Mouse (Mus musculus) G1E (cell line): Measurements from ENCODE around the gene Iqch. TPM values are rescaled to one million over a fixed set of nuclear protein-coding genes. Genes with fewer than 3 reads are reported as not detected.

ENCODE experiments used
- ATAC-seq: 2 replicates; pipeline ENCODE4 v1.8.0; 2016; ENCODE audit warnings: mild to moderate bottlenecking; ENCODE audit not compliant: insufficient number of reproducible peaks, poor library complexity, low FRiP score, severe bottlenecking; ENCODE audit errors: extremely low read depth
- DNase-seq: peaks from one replicate; pipeline ENCODE4 v3.0.0; 2012; ENCODE audit warnings: low spot score
- H3K27me3 ChIP-seq: 2 replicates; pipeline ENCODE4 v1.6.1; 2012; ENCODE audit warnings: mild to moderate bottlenecking, low read length, inconsistent platforms; ENCODE audit not compliant: insufficient read depth
- H3K36me3 ChIP-seq: replicated peaks from 2 replicates; pipeline ENCODE3; 2012; ENCODE audit warnings: mild to moderate bottlenecking, inconsistent platforms
- H3K4me1 ChIP-seq: 2 replicates; pipeline ENCODE4 v1.6.1; 2012; ENCODE audit warnings: low read depth, low read length, inconsistent platforms, mixed read lengths; ENCODE audit not compliant: insufficient read depth
- H3K4me3 ChIP-seq: 2 replicates; pipeline ENCODE4 v1.5.1; 2012; ENCODE audit warnings: low read depth, mild to moderate bottlenecking, inconsistent platforms, low read length, moderate library complexity, mixed read lengths
- H3K9me3 ChIP-seq: replicated peaks from 2 replicates; pipeline ENCODE4 v1.6.1; 2012; ENCODE audit warnings: inconsistent platforms
- CTCF ChIP-seq: IDR thresholded peaks from 2 replicates; pipeline ENCODE4 v1.5.1; 2012; ENCODE audit warnings: low read depth, low read length, inconsistent platforms, mixed read lengths
- GATA1 ChIP-seq: IDR thresholded peaks from 2 replicates; pipeline ENCODE4 v1.6.1; 2012; ENCODE audit warnings: borderline replicate concordance, low read length, inconsistent platforms, mixed read lengths
- GATA2 ChIP-seq: IDR thresholded peaks from 2 replicates; pipeline ENCODE4 v1.6.1; 2012; ENCODE audit warnings: low read depth, low read length, inconsistent platforms, borderline replicate concordance
- POLR2AphosphoS5 ChIP-seq: IDR thresholded peaks from 2 replicates; pipeline ENCODE4 v1.6.1; 2012; ENCODE audit warnings: low read depth, low read length, inconsistent platforms; ENCODE audit not compliant: insufficient replicate concordance
- TAL1 ChIP-seq: conservative IDR thresholded peaks from 2 replicates; pipeline ENCODE4 v1.6.1; 2012; ENCODE audit warnings: low read depth, low read length, inconsistent platforms, mixed read lengths
- polyA plus RNA-seq: library from polyadenylated mRNA; stranded (reverse); fragments of >175 nt; gene quantifications from 2 replicates; pipeline ENCODE4 v1.2.3, GENCODE M21; 2012
- total RNA-seq, 2 experiments: library from RNA; stranded (forward) in 1 of 2; stranded (reverse) in 1 of 2; fragments of 200-1000 nt in 1 of 2; fragments of >200 nt in 1 of 2; fragmentation: Nextera tagmentation in 1 of 2; gene quantifications; 2 replicates each; pipeline ENCODE4 v1.2.3; 2014 to 2017

The Iqch gene
- total and polyA plus RNA-seq, 3 experiments = 0.22 TPM; not detected in 2

- H3K4me1 ChIP-seq = peaks cover 28% of the 10 kb centered on the region
- H3K9me3 ChIP-seq = no peaks in the 10 kb centered on the region
- no peaks in the 10 kb centered on the region for H3K27me3 ChIP-seq
- no peak for ATAC-seq
- no peak for TF ChIP-seq GATA2
- TF ChIP-seq POLR2AphosphoS5 = no peak
- no peak for TF ChIP-seq GATA1
- TF ChIP-seq CTCF = no peak
- TF ChIP-seq TAL1 = no peak
- no peak overlapping the region for H3K4me3 ChIP-seq
- no peaks in the 10 kb centered on the region for H3K36me3 ChIP-seq
- DNase-seq = no peak
These were observed 219.5 kb downstream of the Iqch start for GRCm38 (mm10) chr9:63382761-63383160.

DNA sequence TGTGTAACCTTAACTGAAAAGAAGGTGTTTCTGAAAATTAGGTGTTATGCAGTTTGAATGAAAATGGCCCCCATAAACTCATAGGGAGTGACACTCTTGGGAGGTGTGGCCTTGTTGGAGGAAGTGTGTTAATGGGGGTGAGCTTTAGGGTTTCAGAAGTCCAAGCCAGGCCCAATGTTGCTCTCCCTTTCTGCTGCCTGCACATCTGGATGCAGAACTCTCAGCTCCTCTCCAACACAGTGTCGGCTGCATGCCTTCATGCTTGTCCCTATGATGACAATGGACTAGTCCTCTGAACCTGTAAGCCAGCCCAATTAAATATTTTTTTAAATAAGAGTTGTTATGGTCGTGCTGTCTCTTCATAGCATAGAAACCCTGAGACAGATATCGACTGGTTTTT lies 222.0 kb downstream of the Iqch start:
- Histone ChIP-seq H3K9me3 (no peaks in the 10 kb centered on the region), H3K27me3 (no peaks in the 10 kb centered on the region), H3K4me1 (peaks cover 46% of the 10 kb centered on the region), H3K4me3 (no peak overlapping the region), H3K36me3 (peaks cover 7% of the 10 kb centered on the region)
- DNase-seq (no peak), ATAC-seq (no peak)
- no peak for TF ChIP-seq POLR2AphosphoS5
- TF ChIP-seq GATA2 = no peak

DNA sequence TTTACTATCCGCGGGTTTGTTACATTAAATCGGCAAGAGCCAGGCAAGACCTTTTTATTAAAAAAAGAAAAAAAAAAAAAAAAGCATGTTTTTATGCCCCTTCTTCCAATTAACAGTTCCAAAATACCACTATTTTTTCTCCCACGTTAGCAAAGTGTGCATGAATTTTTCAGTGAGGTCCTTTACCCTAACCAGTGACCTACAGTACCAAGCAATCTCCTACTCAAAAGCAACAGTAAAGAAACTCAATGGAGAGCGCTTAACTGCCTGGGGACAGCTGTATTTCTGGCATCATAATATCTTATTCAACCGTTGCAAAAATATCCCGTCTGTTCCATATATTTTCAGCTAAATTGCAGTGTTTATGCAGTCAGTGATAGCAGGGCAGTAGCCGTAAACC lies 224.1 kb downstream of the Iqch start:
- DNase-seq = no peak
- Histone ChIP-seq H3K9me3 (no peaks in the 10 kb centered on the region), H3K4me3 (peak overlapping the region; percentile 82), H3K36me3 (peaks cover 29% of the 10 kb centered on the region), H3K4me1 (peaks cover 55% of the 10 kb centered on the region), H3K27me3 (no peaks in the 10 kb centered on the region)
- TF ChIP-seq POLR2AphosphoS5 (no peak), GATA2 (no peak), GATA1 (no peak), TAL1 (no peak), CTCF (no peak)
- no peak for ATAC-seq

- no peaks in the 10 kb centered on the region for H3K27me3 ChIP-seq
- peaks cover 32% of the 10 kb centered on the region for H3K36me3 ChIP-seq
- no peak for TF ChIP-seq CTCF
- no peak for TF ChIP-seq GATA1
- no peak for TF ChIP-seq POLR2AphosphoS5
- TF ChIP-seq GATA2 = no peak
- TF ChIP-seq TAL1 = no peak
- peak; percentile 85 for ATAC-seq
- peak within 1 kb of the TSS; percentile 82 for H3K4me3 ChIP-seq
- H3K4me1 ChIP-seq = peaks cover 56% of the 10 kb centered on the region
- no peaks in the 10 kb centered on the region for H3K9me3 ChIP-seq
- DNase-seq = peak; percentile 75
These were observed 224.8 kb downstream of the Iqch start, which contains the start of gene Map2k5 for GRCm38 (mm10) chr9:63377270-63378142. Gene Map2k5, minus strand, starts transcription at chr9:63377902.

- peaks cover 51% of the 10 kb centered on the region for H3K4me1 ChIP-seq
- H3K36me3 ChIP-seq = peaks cover 71% of the 10 kb centered on the region
- H3K9me3 ChIP-seq = no peaks in the 10 kb centered on the region
- ATAC-seq (no peak), DNase-seq (no peak)
- H3K4me3 ChIP-seq = no peak overlapping the region; the same call in 1 of the 2 replicates
- H3K27me3 ChIP-seq = no peaks in the 10 kb centered on the region
- TF ChIP-seq POLR2AphosphoS5 = no peak
- TF ChIP-seq TAL1 = 0 out of 2 replicates have a peak, but pooled peaks have one; percentile 22
These were observed 229.0 kb downstream of the Iqch start for GRCm38 (mm10) chr9:63373315-63373714.

DNA sequence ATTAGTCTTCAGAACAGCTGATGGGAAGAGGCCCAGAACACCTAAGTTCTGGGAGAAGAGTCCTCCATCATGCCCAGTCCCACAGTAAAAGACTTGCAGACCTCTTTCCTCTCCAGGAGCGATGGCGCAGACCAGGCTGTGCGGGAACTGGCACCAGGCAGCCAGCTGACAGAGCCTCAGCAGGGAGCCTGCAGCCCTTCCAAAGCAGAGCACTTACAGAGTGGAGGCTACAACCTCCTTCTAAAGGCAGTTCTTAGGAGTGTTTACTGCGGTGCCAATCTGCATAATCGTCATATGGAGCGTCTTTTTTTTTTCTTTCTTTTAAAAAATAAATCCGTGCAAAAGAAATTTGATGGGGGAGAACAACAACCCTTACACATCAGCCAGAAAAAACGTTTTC lies 229.8 kb downstream of the Iqch start:
- Histone ChIP-seq H3K4me3 (no peak overlapping the region; the same call in 1 of the 2 replicates), H3K27me3 (no peaks in the 10 kb centered on the region), H3K36me3 (peaks cover 79% of the 10 kb centered on the region), H3K4me1 (peaks cover 50% of the 10 kb centered on the region), H3K9me3 (no peaks in the 10 kb centered on the region)
- ATAC-seq (no peak), DNase-seq (no peak)
- TF ChIP-seq GATA2 = no peak

Other genes starting within 250 kb of the Iqch start
- gene Map2k5, start 224.6 kb downstream of the Iqch start, total RNA-seq (2014; fragmentation: Nextera tagmentation) = 27.5 and 32.4 TPM in 2 replicates
- 17.9 and 18.0 TPM in 2 replicates for gene Map2k5, start 224.6 kb downstream of the Iqch start, total RNA-seq (2017)
- gene Map2k5, start 224.6 kb downstream of the Iqch start, polyA plus RNA-seq = 31.8 and 42.9 TPM in 2 replicates
- 19.6 and 26.6 TPM in 2 replicates for gene 2300009A05Rik, start 203.2 kb downstream of the Iqch start, total RNA-seq (2014; fragmentation: Nextera tagmentation)
- 11.0 and 16.0 TPM in 2 replicates for gene 2300009A05Rik, start 203.2 kb downstream of the Iqch start, total RNA-seq (2017)
- 57.7 and 70.7 TPM in 2 replicates for gene 2300009A05Rik, start 203.2 kb downstream of the Iqch start, polyA plus RNA-seq
- 12.9 and 16.9 TPM in 2 replicates for gene Aagab, start 167 bp upstream of the Iqch start, total RNA-seq (2014; fragmentation: Nextera tagmentation)
- gene Aagab, start 167 bp upstream of the Iqch start, total RNA-seq (2017) = 27.5 and 30.0 TPM in 2 replicates
- gene Aagab, start 167 bp upstream of the Iqch start, polyA plus RNA-seq = 3.3 and 5.0 TPM in 2 replicates
- gene Smad3, start 155.5 kb upstream of the Iqch start, total RNA-seq (2014; fragmentation: Nextera tagmentation) = 1.2 and 2.2 TPM in 2 replicates
- 3.2 and 4.8 TPM in 2 replicates for gene Smad3, start 155.5 kb upstream of the Iqch start, total RNA-seq (2017)
- gene Smad3, start 155.5 kb upstream of the Iqch start, polyA plus RNA-seq = 0.69 and 0.87 TPM in 2 replicates